Mouse (Mus musculus): Measurements from ENCODE around the gene Kras.

Kras gene

GRCm38 (mm10) chr6:145250185-145250791 is at the start of gene Kras:
TSS of gene Kras (minus strand) at chr6:145250239.
- DNase-seq (ENCODE audit: low spot score in 2 of 2), result peak; percentile 76 to 87

- DNase-seq (ENCODE audit: low spot score in 2 of 2), result no peak
Observed at GRCm38 (mm10) chr6:145297626-145298025, 47.6 kb upstream of the Kras start.

- DNase-seq (ENCODE audit: low spot score in 2 of 2), result no peak
Observed at GRCm38 (mm10) chr6:145296979-145297378, 46.9 kb upstream of the Kras start.

GRCm38 (mm10) chr6:145295171-145295570 is 45.1 kb upstream of the Kras start:
- no peak for DNase-seq (ENCODE audit: low spot score in 2 of 2)

GRCm38 (mm10) chr6:145293156-145293555 is 43.1 kb upstream of the Kras start:
- no peak for DNase-seq (ENCODE audit: low spot score in 2 of 2)

- DNase-seq (ENCODE audit: low spot score in 2 of 2), result no peak
Observed at GRCm38 (mm10) chr6:145291383-145292289, 41.6 kb upstream of the Kras start.

- DNase-seq (ENCODE audit: low spot score in 2 of 2), result no peak
Observed at GRCm38 (mm10) chr6:145285656-145286055, 35.6 kb upstream of the Kras start.

GRCm38 (mm10) chr6:145284286-145284685 is 34.2 kb upstream of the Kras start:
- DNase-seq (ENCODE audit: low spot score in 2 of 2), result no peak

- no peak for DNase-seq (ENCODE audit: low spot score in 2 of 2)
Observed at GRCm38 (mm10) chr6:145277138-145277763, 27.2 kb upstream of the Kras start.

GRCm38 (mm10) chr6:145276265-145276780 is 26.3 kb upstream of the Kras start:
- peak in 1 of 2 experiments; percentile 17 for DNase-seq (ENCODE audit: low spot score in 2 of 2)

GRCm38 (mm10) chr6:145275586-145276219 is 25.7 kb upstream of the Kras start:
- no peak for DNase-seq (ENCODE audit: low spot score in 2 of 2)

- DNase-seq (ENCODE audit: low spot score in 2 of 2), result no peak
Observed at GRCm38 (mm10) chr6:145273971-145274620, 24.1 kb upstream of the Kras start.

- no peak for DNase-seq (ENCODE audit: low spot score in 2 of 2)
Observed at GRCm38 (mm10) chr6:145272142-145272937, 22.3 kb upstream of the Kras start.

- DNase-seq (ENCODE audit: low spot score in 2 of 2), result no peak
Observed at GRCm38 (mm10) chr6:145269313-145269845, 19.3 kb upstream of the Kras start.

GRCm38 (mm10) chr6:145267692-145268091 is 17.7 kb upstream of the Kras start:
- no peak for DNase-seq (ENCODE audit: low spot score in 2 of 2)

GRCm38 (mm10) chr6:145262314-145262713 is 12.3 kb upstream of the Kras start:
- DNase-seq (ENCODE audit: low spot score in 2 of 2), result no peak

- DNase-seq (ENCODE audit: low spot score in 2 of 2), result no peak
Observed at GRCm38 (mm10) chr6:145256701-145257073, 6.6 kb upstream of the Kras start.

GRCm38 (mm10) chr6:145255952-145256700 is 6.1 kb upstream of the Kras start:
- no peak for DNase-seq (ENCODE audit: low spot score in 2 of 2)

- DNase-seq (ENCODE audit: low spot score in 2 of 2), result peak; percentile 32 to 33
Observed at GRCm38 (mm10) chr6:145250820-145251219, 781 bp upstream of the Kras start.
